Mouse (Mus musculus) heart, embryonic 15.5 days (tissue): ENCODE measurements around the gene Btbd8. TPM values are rescaled to one million over a fixed set of nuclear protein-coding genes. Genes with fewer than 3 reads are reported as not detected.

ENCODE experiments used
- ATAC-seq: fragments of 200-750 bp; cut with Nextera tagmentation; replicated peaks from 2 replicates; pipeline ENCODE4 v1.8.0; 2017; ENCODE audit warnings: low read depth, moderate TSS enrichment; ENCODE audit not compliant: insufficient number of reproducible peaks, insufficient read depth, low FRiP score
- H3K27ac ChIP-seq: fragments of 300-500 bp; sonication (generic); 2 replicates; pipeline ENCODE4 v1.5.1; 2015; ENCODE audit warnings: mild to moderate bottlenecking, inconsistent platforms
- H3K27me3 ChIP-seq: fragments of 300-500 bp; sonication (generic); 2 replicates; pipeline ENCODE4 v1.6.1; 2015; ENCODE audit warnings: inconsistent platforms
- H3K36me3 ChIP-seq: fragments of 300-500 bp; sonication (generic); 2 replicates; pipeline ENCODE4 v1.6.1; 2015; ENCODE audit warnings: mild to moderate bottlenecking, inconsistent platforms
- H3K4me1 ChIP-seq: fragments of 300-500 bp; sonication (generic); replicated peaks from 2 replicates; pipeline ENCODE4 v1.6.1; 2015; ENCODE audit warnings: inconsistent platforms
- H3K4me2 ChIP-seq: fragments of 300-500 bp; sonication (generic); 2 replicates; pipeline ENCODE4 v1.6.1; 2015; ENCODE audit warnings: inconsistent platforms, mild to moderate bottlenecking, moderate library complexity
- H3K4me3 ChIP-seq: fragments of 300-500 bp; sonication (generic); 2 replicates; pipeline ENCODE4 v1.5.1; 2015; ENCODE audit warnings: mild to moderate bottlenecking, inconsistent platforms
- H3K9ac ChIP-seq: fragments of 300-500 bp; sonication (generic); 2 replicates; pipeline ENCODE4 v1.6.1; 2015; ENCODE audit warnings: mild to moderate bottlenecking, inconsistent platforms
- H3K9me3 ChIP-seq: fragments of 300-500 bp; sonication (generic); replicated peaks from 2 replicates; pipeline ENCODE4 v1.6.1; 2016; ENCODE audit warnings: inconsistent platforms
- WGBS: fragments of 180-500 bp; shearing (Covaris S2); methylation state at CpG from one replicate; pipeline ENCODE4 v1.1.7; 2015; ENCODE audit warnings: mixed read lengths; 5-methylcytosine and 5-hydroxymethylcytosine counted together
- polyA plus RNA-seq: library from polyadenylated mRNA; unstranded; fragments of >200 nt; fragmentation: Nextera tagmentation; extraction: Ambion mirVana; gene quantifications from 2 replicates; pipeline ENCODE4 v1.2.1, GENCODE M21; 2015

The Btbd8 gene
- polyA plus RNA-seq, 1 experiment from 2014 or later, result 3.7 TPM

DNA sequence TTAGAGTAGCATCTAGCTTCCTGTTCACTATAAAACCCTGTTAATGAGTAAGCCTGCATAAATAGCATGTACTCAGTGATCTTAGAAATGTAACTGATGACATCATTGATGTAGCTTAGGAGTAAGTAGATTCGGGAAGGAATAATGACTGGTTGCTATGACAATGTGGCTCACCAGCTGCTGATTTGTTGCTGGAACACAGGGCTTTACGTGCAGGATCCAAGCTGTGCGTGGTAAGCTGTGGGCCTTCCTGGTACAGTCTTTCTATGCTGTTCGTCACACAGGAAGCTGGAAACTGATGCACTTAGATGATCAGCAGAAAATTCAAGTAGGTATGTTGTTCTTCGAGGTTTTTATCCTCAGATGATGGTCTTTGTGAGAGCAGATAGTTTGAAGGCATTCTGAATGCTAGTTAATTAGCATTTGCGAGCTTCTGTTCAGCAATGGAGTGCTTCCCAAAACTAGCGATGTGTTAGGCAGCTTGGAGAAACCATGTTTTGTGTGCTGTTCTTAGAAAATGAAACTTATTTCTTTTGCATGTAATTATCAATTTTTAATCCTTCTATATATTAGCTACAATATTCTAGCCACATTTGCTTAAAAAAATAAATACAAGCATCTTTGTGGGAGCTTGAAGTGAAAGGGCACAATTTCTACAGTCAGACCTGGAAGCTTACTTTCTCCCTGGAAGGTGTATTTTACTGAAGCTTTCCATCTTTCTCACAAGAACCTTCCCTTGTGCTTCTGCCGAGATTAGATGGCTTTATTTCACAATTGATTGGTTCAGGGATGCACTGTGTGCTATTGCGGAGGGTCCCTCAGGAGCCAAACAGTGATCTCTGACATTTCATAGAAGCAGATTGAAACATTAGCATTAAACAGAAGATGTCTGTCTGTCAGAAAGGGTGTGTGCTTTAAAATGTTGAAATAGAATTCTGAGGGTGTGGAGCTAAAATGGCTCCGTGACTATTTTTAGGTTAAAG lies 60.0 kb downstream of the Btbd8 start:
- Histone ChIP-seq H3K9me3 (0 out of 2 replicates have a peak, but pooled peaks cover 3% of the 10 kb centered on the region), H3K9ac (no peak overlapping the region), H3K27ac (no peak overlapping the region), H3K27me3 (no peaks in the 10 kb centered on the region), H3K4me3 (no peak overlapping the region), H3K4me1 (no peaks in the 10 kb centered on the region), H3K4me2 (no peak overlapping the region), H3K36me3 (no peaks in the 10 kb centered on the region)
- 73% methylated on average over 10 of the region's 10 CpGs for WGBS
- ATAC-seq, result no peak

DNA sequence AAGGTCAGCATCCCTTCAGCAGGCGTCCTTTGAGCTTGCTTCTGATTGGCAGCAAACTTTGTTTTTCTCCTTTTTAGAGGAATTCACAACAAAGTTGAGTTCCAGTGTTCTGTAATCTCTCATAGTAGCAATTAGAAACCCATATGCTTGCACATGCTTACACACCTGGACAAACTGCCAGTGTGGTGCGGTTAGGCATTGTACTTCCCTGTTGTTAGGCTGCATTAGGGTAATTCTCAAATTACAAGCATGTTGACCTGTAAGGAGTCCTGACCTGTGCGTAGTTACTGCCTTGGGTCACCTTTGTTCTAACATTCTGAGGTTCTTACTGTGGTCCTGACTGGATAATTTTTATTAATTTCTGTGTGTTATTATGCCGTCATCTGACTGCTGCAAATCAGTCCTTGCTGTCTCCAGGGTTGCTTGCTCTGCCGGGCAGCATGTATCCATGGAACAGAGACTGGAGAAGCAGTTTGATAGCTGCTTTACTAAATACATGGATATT lies 61.1 kb downstream of the Btbd8 start:
- Histone ChIP-seq H3K36me3 (no peaks in the 10 kb centered on the region), H3K27ac (no peak overlapping the region), H3K27me3 (no peaks in the 10 kb centered on the region), H3K9me3 (0 out of 2 replicates have a peak, but pooled peaks cover 3% of the 10 kb centered on the region), H3K4me2 (no peak overlapping the region), H3K9ac (no peak overlapping the region), H3K4me3 (no peak overlapping the region), H3K4me1 (no peaks in the 10 kb centered on the region)
- WGBS, result 81% methylated on average over 5 of the region's 5 CpGs
- no peak for ATAC-seq

DNA sequence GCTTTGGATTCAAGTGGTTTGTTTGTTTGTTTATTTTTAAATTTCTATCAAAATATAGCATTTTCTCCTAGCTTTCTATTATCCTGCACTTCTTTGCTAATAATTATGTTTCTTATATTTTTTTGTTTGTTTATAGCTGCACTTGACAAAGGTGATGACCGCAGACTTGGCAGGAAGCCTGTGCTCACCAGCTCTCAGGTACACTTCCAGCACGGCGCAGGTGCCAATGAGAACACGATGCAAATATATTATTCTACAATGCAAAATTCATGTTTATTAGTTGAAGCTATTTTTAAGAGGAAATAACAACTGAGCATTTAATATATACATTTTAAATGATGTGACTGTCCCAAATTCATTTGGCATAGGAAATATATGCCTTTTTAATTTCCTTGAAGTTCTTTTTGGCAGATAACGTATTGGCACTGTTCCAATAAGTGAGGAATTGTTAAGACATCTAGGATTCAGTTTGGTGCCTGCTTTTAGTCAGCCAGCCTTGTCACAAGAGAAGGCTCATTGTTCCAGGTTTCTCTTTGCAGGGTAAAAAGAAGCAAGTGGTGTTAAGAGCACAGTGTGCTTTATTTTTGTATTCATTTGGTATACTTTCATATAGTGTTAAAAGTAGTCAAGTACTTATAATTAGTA lies 62.2 kb downstream of the Btbd8 start:
- no peak for ATAC-seq
- Histone ChIP-seq H3K4me2 (no peak overlapping the region), H3K36me3 (no peaks in the 10 kb centered on the region), H3K4me1 (no peaks in the 10 kb centered on the region), H3K4me3 (no peak overlapping the region), H3K27ac (no peak overlapping the region), H3K9me3 (no peaks in the 10 kb centered on the region), H3K27me3 (no peaks in the 10 kb centered on the region), H3K9ac (no peak overlapping the region)
- 85% methylated on average over 5 of the region's 5 CpGs for WGBS

DNA sequence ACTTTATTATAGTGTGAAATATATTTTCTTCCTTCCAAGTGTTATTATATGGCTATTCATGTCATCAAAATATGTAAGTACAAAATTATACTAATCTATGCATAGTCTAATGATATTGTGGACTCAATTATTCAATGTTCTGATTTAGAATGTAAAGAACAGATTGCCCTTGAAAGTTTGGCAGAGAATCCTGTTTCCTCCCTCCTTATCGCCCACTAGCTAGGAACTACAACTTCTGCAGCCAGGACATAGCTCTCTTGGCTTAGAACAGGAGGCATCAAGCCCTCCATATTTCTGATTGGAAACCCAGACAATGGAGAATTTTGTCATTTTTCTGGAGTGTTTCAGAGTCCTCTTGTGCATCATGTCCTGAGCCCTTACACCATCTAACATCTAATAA lies 62.9 kb downstream of the Btbd8 start:
- no peak overlapping the region for H3K9ac ChIP-seq
- H3K36me3 ChIP-seq, result no peaks in the 10 kb centered on the region
- H3K9me3 ChIP-seq, result no peaks in the 10 kb centered on the region
- ATAC-seq, result no peak
- H3K4me1 ChIP-seq, result no peaks in the 10 kb centered on the region
- H3K4me3 ChIP-seq, result no peak overlapping the region
- no peak overlapping the region for H3K27ac ChIP-seq
- no peaks in the 10 kb centered on the region for H3K27me3 ChIP-seq
- WGBS, result 71% methylated on average over 1 of the region's 1 CpGs
- no peak overlapping the region for H3K4me2 ChIP-seq

DNA sequence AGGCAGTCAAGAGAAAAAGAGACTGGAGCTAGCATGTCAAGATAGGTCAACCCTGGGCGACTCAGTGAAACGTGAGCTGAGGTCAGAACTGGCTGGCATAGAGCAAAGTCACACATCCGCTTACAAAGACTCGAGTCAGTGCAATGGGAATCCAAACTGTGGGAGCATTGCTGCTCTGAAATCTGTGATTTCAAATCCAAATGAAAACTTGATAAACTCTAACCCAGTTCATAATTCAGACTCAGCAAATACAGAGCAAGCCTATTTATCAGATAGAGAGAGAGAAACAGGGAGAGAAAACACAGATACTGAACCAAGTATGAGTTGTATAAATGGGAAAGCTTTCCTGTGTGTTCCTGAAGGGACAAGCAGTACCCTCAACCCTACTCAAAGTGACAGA lies 69.5 kb downstream of the Btbd8 start, which contains the start of gene Gm42669:
Gene Gm42669, plus strand, starts transcription at position 301 of the 400 bp plus-strand sequence.
- Histone ChIP-seq H3K4me3 (no peak within 1 kb of the TSS), H3K4me2 (no peak within 1 kb of the TSS), H3K27me3 (no peaks in the 10 kb centered on the region), H3K4me1 (no peaks in the 10 kb centered on the region), H3K9me3 (no peaks in the 10 kb centered on the region), H3K36me3 (no peaks in the 10 kb centered on the region), H3K27ac (no peak within 1 kb of the TSS), H3K9ac (no peak within 1 kb of the TSS)
- WGBS, result 75% methylated on average over 4 of the region's 4 CpGs
- no peak for ATAC-seq

DNA sequence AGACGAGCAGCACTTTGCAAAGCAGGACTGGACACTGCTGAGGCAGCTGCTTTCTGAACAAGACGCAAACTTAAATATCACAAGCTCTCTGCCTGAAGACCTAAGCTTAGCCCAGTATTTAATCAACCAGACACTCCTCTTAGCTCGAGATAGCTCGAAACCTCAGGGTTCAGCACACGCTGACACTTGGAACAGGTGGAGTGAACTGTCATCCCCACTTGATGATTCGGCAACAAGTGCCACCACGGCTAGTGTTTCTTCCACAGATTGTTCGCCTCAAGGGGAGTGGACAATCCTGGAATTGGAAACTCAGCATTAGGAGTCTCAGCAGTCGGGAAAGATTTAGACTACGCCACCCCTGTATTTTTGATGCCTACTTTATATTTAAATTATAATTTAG lies 72.7 kb downstream of the Btbd8 start:
- Histone ChIP-seq H3K4me2 (no peak overlapping the region), H3K9me3 (no peaks in the 10 kb centered on the region), H3K4me3 (no peak overlapping the region), H3K36me3 (no peaks in the 10 kb centered on the region), H3K4me1 (no peaks in the 10 kb centered on the region), H3K27me3 (no peaks in the 10 kb centered on the region), H3K9ac (no peak overlapping the region), H3K27ac (no peak overlapping the region)
- WGBS, result 78% methylated on average over 10 of the region's 10 CpGs
- no peak for ATAC-seq

DNA sequence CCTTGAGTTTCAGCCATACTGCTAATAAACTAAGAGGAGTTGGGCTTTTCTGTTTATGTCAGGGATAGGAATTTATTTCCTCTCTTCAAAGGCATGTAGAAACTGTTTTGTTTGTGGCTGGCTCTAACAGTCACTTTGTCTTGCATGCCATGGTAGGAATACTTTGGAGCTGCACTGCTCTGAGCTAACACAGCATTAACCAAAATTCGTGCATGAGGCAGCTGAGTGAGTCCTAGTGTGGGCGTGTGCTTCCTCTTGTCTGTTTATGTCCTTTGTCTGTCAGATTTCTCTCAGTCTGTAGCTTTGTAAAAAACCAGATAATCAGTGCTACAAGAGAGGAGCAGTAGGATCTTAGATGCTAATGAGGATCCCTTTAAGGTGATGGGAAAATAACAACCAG lies 73.5 kb downstream of the Btbd8 start:
- ATAC-seq, result no peak
- H3K4me3 ChIP-seq, result no peak overlapping the region
- H3K27me3 ChIP-seq, result no peaks in the 10 kb centered on the region
- H3K9ac ChIP-seq, result no peak overlapping the region
- H3K36me3 ChIP-seq, result no peaks in the 10 kb centered on the region
- no peak overlapping the region for H3K27ac ChIP-seq
- no peaks in the 10 kb centered on the region for H3K4me1 ChIP-seq
- H3K9me3 ChIP-seq, result no peaks in the 10 kb centered on the region
- 51% methylated on average over 2 of the region's 2 CpGs for WGBS
- no peak overlapping the region for H3K4me2 ChIP-seq

DNA sequence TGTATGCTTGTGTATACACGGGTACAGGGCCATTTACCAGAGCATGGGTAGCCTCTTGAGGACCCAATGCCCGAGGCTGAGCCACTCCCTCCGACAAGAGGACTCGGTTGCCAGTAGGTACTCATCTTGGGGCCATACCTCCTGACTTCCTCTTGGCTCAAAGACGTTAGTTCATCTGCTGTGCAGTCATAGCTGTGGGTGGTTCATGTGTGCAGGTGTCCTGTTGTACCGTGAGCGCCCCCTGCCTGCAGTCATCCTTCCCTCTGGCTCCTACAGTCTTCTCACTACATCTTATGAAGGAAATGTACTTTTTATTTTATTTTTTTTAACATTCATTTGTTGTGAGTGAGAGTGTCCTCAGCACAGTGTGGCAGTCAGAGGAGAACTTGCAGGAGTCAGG lies 75.8 kb downstream of the Btbd8 start:
- no peak for ATAC-seq
- H3K4me1 ChIP-seq, result no peaks in the 10 kb centered on the region
- H3K4me3 ChIP-seq, result no peak overlapping the region
- no peak overlapping the region for H3K9ac ChIP-seq
- H3K27me3 ChIP-seq, result no peaks in the 10 kb centered on the region
- H3K9me3 ChIP-seq, result no peaks in the 10 kb centered on the region
- no peak overlapping the region for H3K4me2 ChIP-seq
- H3K27ac ChIP-seq, result no peak overlapping the region
- 37% methylated on average over 7 of the region's 7 CpGs for WGBS
- H3K36me3 ChIP-seq, result no peaks in the 10 kb centered on the region

DNA sequence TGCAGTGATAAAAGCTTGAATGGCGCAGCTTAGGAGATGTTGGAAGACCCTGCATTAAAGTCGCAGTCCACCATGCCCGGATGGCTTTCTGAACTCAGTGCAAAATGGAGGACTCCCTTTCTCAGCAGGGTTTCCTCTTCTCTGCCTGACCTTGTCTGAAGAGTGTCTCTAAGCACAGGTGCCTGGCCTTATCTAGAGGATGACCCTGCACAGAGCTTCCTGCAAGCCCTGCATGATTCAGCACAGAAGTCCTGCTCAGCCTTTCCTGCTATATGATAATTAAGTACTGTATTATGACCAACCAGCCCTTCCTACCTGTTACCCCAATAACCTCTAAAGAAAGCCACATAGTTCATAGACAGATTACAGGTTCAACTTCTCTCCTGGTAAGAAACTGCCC lies 77.7 kb downstream of the Btbd8 start:
- no peaks in the 10 kb centered on the region for H3K4me1 ChIP-seq
- WGBS, result 85% methylated on average over 3 of the region's 3 CpGs
- H3K36me3 ChIP-seq, result no peaks in the 10 kb centered on the region
- no peak for ATAC-seq
- no peaks in the 10 kb centered on the region for H3K27me3 ChIP-seq
- no peaks in the 10 kb centered on the region for H3K9me3 ChIP-seq
- H3K4me3 ChIP-seq, result no peak overlapping the region
- no peak overlapping the region for H3K9ac ChIP-seq
- no peak overlapping the region for H3K4me2 ChIP-seq
- no peak overlapping the region for H3K27ac ChIP-seq

DNA sequence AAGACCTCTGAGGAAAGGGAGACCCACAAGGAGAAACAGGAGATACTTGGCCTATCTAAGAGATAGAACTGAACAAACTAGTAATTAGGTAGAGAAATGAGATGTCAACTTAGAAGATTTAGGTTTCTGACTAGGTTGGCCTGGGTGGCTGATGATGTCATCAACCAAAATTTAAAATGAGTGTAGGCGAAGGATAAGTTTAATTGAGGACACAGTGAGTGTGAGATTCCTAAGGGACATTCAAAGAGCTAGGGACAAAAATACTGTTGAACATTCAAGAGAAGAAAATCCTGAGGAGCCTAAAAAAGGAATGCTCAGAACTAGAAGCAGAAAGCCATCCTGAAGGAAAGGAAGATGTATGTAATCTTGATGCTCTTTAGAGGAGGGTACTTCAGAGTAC lies 78.3 kb downstream of the Btbd8 start:
- no peak for ATAC-seq
- Histone ChIP-seq H3K4me3 (no peak overlapping the region), H3K4me1 (no peaks in the 10 kb centered on the region), H3K9ac (no peak overlapping the region), H3K27ac (no peak overlapping the region), H3K27me3 (no peaks in the 10 kb centered on the region), H3K4me2 (no peak overlapping the region), H3K36me3 (no peaks in the 10 kb centered on the region), H3K9me3 (no peaks in the 10 kb centered on the region)
- WGBS, result 85% methylated on average over 1 of the region's 1 CpGs

DNA sequence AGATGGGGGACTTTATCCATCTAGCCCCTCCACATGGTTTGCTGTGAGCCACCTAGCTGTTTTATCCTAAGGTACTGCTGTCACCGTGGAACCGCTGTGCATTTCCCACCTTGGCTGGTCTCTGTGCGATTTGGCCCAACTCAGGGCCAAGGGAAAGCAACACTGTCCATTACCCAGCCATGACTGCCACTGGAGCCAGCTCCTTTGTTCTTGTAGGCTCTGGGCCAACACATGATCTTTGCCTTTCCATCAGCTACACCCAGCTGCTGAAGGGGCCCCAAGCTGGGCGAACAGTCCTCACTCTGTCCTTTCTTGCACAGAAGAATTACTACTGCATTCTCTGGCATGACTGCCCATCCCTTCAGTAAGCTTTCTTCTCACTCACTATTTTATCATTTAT lies 80.8 kb downstream of the Btbd8 start:
- no peak overlapping the region for H3K4me2 ChIP-seq
- no peak overlapping the region for H3K9ac ChIP-seq
- no peak overlapping the region for H3K4me3 ChIP-seq
- WGBS, result 80% methylated on average over 4 of the region's 4 CpGs
- ATAC-seq, result no peak
- H3K27me3 ChIP-seq, result no peaks in the 10 kb centered on the region
- H3K9me3 ChIP-seq, result no peaks in the 10 kb centered on the region
- 0 out of 2 replicates have a peak, but pooled peaks cover 3% of the 10 kb centered on the region for H3K4me1 ChIP-seq
- H3K36me3 ChIP-seq, result no peaks in the 10 kb centered on the region
- H3K27ac ChIP-seq, result no peak overlapping the region
